Mouse (Mus musculus): ENCODE results near the gene Cfap157. TPM values are rescaled to one million over a fixed set of nuclear protein-coding genes. Genes with fewer than 3 reads are reported as not detected.

The Cfap157 gene
- total RNA-seq, 1 experiment from 2014 or later, result not detected

GRCm38 (mm10) chr2:32761361-32761760 lies 22.9 kb downstream of the Cfap157 start:
- ATAC-seq (replicated peaks in 1 of 2; ENCODE audit: insufficient read depth in 1 of 2, low FRiP score in 2 of 2, low TSS enrichment in 1 of 2, low read depth in 1 of 2, poor library complexity in 2 of 2, severe bottlenecking in 2 of 2), result no peak

- ATAC-seq (replicated peaks in 1 of 2; ENCODE audit: insufficient read depth in 1 of 2, low FRiP score in 2 of 2, low TSS enrichment in 1 of 2, low read depth in 1 of 2, poor library complexity in 2 of 2, severe bottlenecking in 2 of 2), result no peak
These were observed 25.2 kb downstream of the Cfap157 start for GRCm38 (mm10) chr2:32759001-32759400.

DNA sequence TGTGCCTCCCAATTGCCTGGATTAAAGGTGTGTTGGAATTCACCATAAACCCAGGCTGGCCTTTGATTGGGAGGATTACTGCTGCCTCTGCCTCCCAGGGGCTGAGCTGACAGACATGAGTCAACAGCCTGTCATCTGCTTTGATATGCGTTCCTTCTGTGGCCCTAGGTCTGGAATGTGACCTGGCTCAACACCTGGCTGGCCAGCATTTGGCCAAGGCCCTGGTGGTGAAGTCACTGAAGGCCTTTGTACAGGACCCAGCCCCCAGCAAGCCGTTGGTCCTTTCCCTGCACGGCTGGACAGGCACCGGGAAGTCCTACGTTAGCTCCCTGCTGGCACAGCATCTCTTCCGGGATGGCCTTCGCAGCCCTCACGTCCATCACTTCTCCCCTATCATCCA lies 25.7 kb downstream of the Cfap157 start:
- ATAC-seq (replicated peaks in 1 of 2; ENCODE audit: insufficient read depth in 1 of 2, low FRiP score in 2 of 2, low TSS enrichment in 1 of 2, low read depth in 1 of 2, poor library complexity in 2 of 2, severe bottlenecking in 2 of 2), result no peak

GRCm38 (mm10) chr2:32757056-32757845 lies 27.0 kb downstream of the Cfap157 start, which contains the start of gene Tor2a:
Tor2a (plus strand) TSS chr2:32757234.
- peak; percentile 99 to 100 for ATAC-seq (replicated peaks in 1 of 2; ENCODE audit: insufficient read depth in 1 of 2, low FRiP score in 2 of 2, low TSS enrichment in 1 of 2, low read depth in 1 of 2, poor library complexity in 2 of 2, severe bottlenecking in 2 of 2)

DNA sequence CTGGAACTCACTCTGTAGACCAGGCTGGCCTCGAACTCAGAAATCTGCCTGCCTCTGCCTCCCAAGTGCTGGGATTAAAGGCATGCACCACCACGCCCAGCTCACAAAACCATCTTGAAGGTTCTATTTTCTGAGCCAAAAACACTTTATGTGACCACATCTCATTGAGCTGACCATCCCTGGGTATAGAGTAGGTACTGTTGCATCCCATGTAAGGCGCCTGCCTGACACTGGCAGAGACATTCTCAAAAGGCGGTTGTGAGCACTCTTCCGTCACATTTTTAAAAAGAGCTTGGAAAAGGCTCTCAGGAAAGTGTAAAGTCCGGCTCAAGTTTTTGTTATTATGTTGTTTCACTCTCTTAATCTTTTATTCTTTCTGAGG lies 27.6 kb downstream of the Cfap157 start:
- no peak; a peak in 1 of 4 replicates for ATAC-seq (replicated peaks in 1 of 2; ENCODE audit: insufficient read depth in 1 of 2, low FRiP score in 2 of 2, low TSS enrichment in 1 of 2, low read depth in 1 of 2, poor library complexity in 2 of 2, severe bottlenecking in 2 of 2)

DNA sequence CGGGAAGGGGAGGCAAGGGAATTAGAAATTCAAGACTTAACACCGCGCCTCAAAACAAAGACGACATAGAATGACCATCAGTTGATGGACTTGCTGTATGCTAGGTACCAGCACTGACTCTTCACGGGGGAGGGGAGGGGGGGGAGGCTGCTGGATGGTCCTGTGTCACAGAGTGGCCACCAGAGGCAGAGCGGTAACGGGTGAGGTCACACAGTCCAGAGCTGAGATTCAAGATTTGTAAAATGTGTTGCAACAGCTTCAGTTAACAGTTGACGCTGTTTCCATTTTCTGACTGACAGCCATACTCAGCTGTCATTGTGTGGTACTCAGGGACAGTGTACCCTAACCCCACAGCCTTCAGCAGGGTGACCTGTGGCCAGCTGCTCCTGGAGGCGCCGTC lies 32.0 kb downstream of the Cfap157 start:
- ATAC-seq (replicated peaks in 1 of 2; ENCODE audit: insufficient read depth in 1 of 2, low FRiP score in 2 of 2, low TSS enrichment in 1 of 2, low read depth in 1 of 2, poor library complexity in 2 of 2, severe bottlenecking in 2 of 2), result no peak

GRCm38 (mm10) chr2:32751665-32752033 lies 32.6 kb downstream of the Cfap157 start:
- no peak for ATAC-seq (replicated peaks in 1 of 2; ENCODE audit: insufficient read depth in 1 of 2, low FRiP score in 2 of 2, low TSS enrichment in 1 of 2, low read depth in 1 of 2, poor library complexity in 2 of 2, severe bottlenecking in 2 of 2)

DNA sequence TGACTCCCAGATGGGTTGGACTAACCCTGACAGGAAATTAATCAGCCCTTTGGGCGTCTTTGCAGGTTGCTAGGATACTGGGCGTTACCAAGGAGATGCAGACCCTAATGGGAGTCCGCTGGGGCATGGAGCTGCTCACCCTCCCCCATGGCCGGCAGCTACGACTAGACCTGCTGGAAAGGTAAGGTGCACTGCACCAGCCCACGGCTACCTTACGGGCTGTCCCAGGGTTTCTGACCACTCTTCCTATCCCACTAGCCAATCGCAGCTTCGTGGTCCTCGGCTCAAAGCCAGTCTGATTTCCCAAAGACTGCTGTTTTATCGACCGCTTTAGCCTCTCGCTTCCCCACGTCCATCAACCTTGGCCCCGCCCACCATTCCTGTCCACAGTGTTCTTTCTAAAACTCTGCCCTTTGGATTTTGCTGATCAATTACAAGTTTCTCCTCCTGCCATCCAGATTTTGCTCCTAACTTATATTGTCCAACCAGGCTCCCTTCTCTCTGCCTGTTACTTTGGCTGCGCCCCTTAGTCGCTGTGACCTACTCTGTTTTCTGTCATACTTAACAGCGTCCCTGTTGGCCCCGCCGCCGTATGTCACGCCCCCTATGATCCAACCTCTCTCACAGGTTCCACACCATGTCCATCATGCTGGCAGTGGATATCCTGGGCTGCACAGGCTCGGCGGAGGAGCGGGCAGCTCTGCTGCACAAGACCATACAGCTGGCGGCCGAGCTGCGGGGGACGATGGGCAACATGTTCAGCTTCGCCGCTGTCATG lies 33.2 kb downstream of the Cfap157 start:
- ATAC-seq (replicated peaks in 1 of 2; ENCODE audit: insufficient read depth in 1 of 2, low FRiP score in 2 of 2, low TSS enrichment in 1 of 2, low read depth in 1 of 2, poor library complexity in 2 of 2, severe bottlenecking in 2 of 2), result no peak

GRCm38 (mm10) chr2:32750199-32750598 lies 34.0 kb downstream of the Cfap157 start:
- no peak for ATAC-seq (replicated peaks in 1 of 2; ENCODE audit: insufficient read depth in 1 of 2, low FRiP score in 2 of 2, low TSS enrichment in 1 of 2, low read depth in 1 of 2, poor library complexity in 2 of 2, severe bottlenecking in 2 of 2)

DNA sequence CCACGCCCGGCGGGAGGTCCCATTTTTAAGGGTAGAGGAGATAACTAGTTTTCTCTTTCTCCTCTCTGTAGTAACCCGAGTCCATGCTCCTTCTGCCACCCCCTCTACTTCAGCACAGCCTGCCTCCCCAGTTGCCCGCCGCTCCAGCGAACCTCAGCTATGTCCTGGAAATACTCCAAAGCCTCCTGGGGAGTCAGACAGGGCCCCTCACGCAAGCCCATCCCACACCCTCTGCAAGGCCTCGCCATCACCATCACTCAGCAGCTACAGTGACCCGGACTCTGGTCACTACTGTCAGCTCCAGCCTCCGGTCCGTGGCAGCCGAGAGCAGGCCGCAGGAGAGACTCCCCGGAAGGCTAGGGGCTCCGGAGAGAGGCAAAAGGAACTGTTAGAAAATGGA lies 35.1 kb downstream of the Cfap157 start:
- ATAC-seq (replicated peaks in 1 of 2; ENCODE audit: insufficient read depth in 1 of 2, low FRiP score in 2 of 2, low TSS enrichment in 1 of 2, low read depth in 1 of 2, poor library complexity in 2 of 2, severe bottlenecking in 2 of 2), result no peak

DNA sequence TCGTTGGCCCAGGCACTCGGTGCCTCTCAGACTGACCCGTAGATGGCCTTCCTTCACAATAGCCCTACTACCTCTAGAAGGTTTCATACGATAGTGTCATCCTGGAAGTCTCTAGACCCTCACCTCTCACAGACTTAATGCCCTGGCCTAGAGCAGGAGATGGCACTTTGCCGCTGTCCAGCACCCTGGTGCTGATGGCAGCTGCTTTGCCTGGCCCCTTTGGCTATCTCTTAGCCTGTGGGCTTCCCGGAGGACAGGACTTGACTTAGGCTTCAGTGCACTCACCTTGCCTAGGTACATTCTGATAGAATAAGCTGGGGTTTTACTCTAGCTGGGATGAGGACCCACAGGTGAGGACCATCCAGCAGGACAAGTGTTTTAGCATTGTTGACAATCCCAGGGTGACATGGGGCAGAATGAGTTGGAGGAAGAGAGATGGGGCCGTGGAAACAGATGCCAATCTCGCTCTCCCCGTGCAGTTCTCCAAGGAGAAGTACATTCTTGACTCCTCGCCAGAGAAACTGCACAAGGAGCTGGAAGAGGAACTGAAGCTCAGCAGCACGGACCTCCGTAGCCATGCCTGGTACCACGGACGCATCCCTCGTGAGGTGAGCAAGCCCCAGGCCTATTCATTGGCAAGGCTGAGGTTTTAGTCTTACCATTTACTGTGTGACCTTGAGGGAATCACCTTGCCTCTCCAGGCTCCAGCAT lies 39.8 kb downstream of the Cfap157 start:
- no peak for ATAC-seq (replicated peaks in 1 of 2; ENCODE audit: insufficient read depth in 1 of 2, low FRiP score in 2 of 2, low TSS enrichment in 1 of 2, low read depth in 1 of 2, poor library complexity in 2 of 2, severe bottlenecking in 2 of 2)

DNA sequence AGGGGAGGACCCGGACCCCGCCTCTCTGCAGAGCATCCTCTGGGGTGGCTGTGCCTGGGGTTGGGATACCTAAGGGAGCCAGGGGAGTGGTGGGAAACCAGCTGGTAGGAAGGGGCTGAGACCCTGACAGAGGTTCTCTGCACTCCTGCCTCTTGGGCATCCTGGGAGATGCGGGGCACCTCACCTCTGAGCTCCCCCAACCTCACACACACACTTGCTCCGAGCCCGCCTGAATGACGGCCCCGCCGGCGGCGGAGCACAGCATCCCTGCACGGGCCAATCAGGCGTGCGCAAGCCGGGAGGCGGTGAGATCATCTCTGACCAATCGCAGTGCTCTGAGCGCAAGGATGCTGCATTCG lies 42.1 kb downstream of the Cfap157 start:
- ATAC-seq (replicated peaks in 1 of 2; ENCODE audit: insufficient read depth in 1 of 2, low FRiP score in 2 of 2, low TSS enrichment in 1 of 2, low read depth in 1 of 2, poor library complexity in 2 of 2, severe bottlenecking in 2 of 2), result no peak

GRCm38 (mm10) chr2:32741273-32742172 lies 42.7 kb downstream of the Cfap157 start:
- no peak for ATAC-seq (replicated peaks in 1 of 2; ENCODE audit: insufficient read depth in 1 of 2, low FRiP score in 2 of 2, low TSS enrichment in 1 of 2, low read depth in 1 of 2, poor library complexity in 2 of 2, severe bottlenecking in 2 of 2)

DNA sequence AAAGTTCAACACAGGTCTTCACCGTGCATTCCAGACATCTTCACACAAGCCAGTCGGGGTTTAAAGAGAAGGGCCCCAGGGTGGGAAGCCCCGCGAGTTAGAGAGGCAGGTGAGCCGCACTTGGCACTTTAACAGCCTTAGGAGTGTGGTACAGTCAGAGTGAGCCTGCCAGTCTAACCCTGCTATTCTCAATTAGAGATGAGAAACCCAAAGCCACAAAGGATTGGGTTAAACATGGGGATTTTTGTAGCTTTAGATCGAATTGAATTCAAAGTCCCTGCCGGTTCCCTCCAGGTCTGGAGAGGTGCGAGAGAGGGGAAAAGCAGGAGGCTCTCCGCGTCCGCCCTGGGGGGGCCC lies 43.3 kb downstream of the Cfap157 start, which contains the start of gene 6330409D20Rik:
Gene 6330409D20Rik, minus strand, starts transcription at position 101 of the 357 bp plus-strand sequence.
- ATAC-seq (replicated peaks in 1 of 2; ENCODE audit: insufficient read depth in 1 of 2, low FRiP score in 2 of 2, low TSS enrichment in 1 of 2, low read depth in 1 of 2, poor library complexity in 2 of 2, severe bottlenecking in 2 of 2), result no peak

- no peak for ATAC-seq (replicated peaks in 1 of 2; ENCODE audit: insufficient read depth in 1 of 2, low FRiP score in 2 of 2, low TSS enrichment in 1 of 2, low read depth in 1 of 2, poor library complexity in 2 of 2, severe bottlenecking in 2 of 2)
These were observed 44.9 kb downstream of the Cfap157 start for GRCm38 (mm10) chr2:32739311-32739710.

DNA sequence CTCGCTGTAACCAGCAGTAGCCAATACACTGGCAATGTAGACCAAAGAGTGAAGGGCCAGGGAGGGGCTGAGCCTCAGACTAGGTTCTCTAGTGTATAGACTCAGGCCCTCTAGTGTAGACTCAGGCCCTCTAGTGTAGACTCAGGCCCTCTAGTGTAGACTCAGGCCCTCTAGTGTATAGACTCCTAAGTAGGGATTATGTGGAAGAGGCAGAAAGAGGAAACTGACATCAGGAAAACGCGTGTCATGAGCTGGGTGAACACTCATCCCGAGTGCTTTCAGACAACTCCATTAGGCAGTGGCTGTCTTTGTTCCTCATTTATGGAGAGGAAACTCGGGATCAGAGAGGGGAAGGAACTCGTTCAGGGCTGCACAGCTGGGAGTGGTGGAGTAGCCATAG lies 47.2 kb downstream of the Cfap157 start:
- no peak for ATAC-seq (replicated peaks in 1 of 2; ENCODE audit: insufficient read depth in 1 of 2, low FRiP score in 2 of 2, low TSS enrichment in 1 of 2, low read depth in 1 of 2, poor library complexity in 2 of 2, severe bottlenecking in 2 of 2)

- ATAC-seq (replicated peaks in 1 of 2; ENCODE audit: insufficient read depth in 1 of 2, low FRiP score in 2 of 2, low TSS enrichment in 1 of 2, low read depth in 1 of 2, poor library complexity in 2 of 2, severe bottlenecking in 2 of 2), result no peak
These were observed 47.9 kb downstream of the Cfap157 start for GRCm38 (mm10) chr2:32736306-32736829.
